Mouse (Mus musculus): ENCODE measurements at regions not wholly inside any gene's neighbourhood (a gene's known extent, or its start where the extent isn't known, plus 50 kb on each side); places are given as distances from the start of the nearest gene placed in this dataset.

GRCm38 (mm10) chr8:92427801-92428200, 70.4 kb downstream of the Irx5 start:
- TF ChIP-seq CTCF (conservative IDR thresholded peaks at IDR 0.05) = no peak
- H3K27ac ChIP-seq = no peak overlapping the region
- peak; percentile 51 to 57 for DNase-seq (ENCODE audit: low spot score in 2 of 2)
- no peak overlapping the region for H3K4me3 ChIP-seq

- Histone ChIP-seq H3K27ac (no peak overlapping the region), H3K4me3 (no peak overlapping the region)
- no peak for TF ChIP-seq CTCF (conservative IDR thresholded peaks at IDR 0.05)
- DNase-seq (ENCODE audit: low spot score in 2 of 2) = no peak
Measured at GRCm38 (mm10) chr8:92437075-92437663, 79.7 kb downstream of the Irx5 start.

- 0 out of 2 replicates have a peak, but pooled peaks have one; percentile 5 for TF ChIP-seq CTCF (conservative IDR thresholded peaks at IDR 0.05)
- Histone ChIP-seq H3K27ac (no peak overlapping the region), H3K4me3 (no peak overlapping the region)
- DNase-seq (ENCODE audit: low spot score in 2 of 2) = no peak
Measured at GRCm38 (mm10) chr8:92438294-92438693, 80.9 kb downstream of the Irx5 start.

GRCm38 (mm10) chr8:92439713-92440436, 82.5 kb downstream of the Irx5 start:
- no peak for DNase-seq (ENCODE audit: low spot score in 2 of 2)
- Histone ChIP-seq H3K27ac (no peak overlapping the region), H3K4me3 (no peak overlapping the region)
- TF ChIP-seq CTCF (conservative IDR thresholded peaks at IDR 0.05) = no peak

GRCm38 (mm10) chr8:92442086-92442485, 84.7 kb downstream of the Irx5 start:
- Histone ChIP-seq H3K27ac (no peak overlapping the region), H3K4me3 (no peak overlapping the region)
- DNase-seq (ENCODE audit: low spot score in 2 of 2) = no peak
- no peak for TF ChIP-seq CTCF (conservative IDR thresholded peaks at IDR 0.05)

- no peak for DNase-seq (ENCODE audit: low spot score in 2 of 2)
- no peak overlapping the region for H3K27ac ChIP-seq
- no peak overlapping the region for H3K4me3 ChIP-seq
- no peak for TF ChIP-seq CTCF (conservative IDR thresholded peaks at IDR 0.05)
Measured at GRCm38 (mm10) chr8:92459291-92459690, 101.9 kb downstream of the Irx5 start.

- no peak for TF ChIP-seq CTCF (conservative IDR thresholded peaks at IDR 0.05)
- H3K27ac ChIP-seq = no peak overlapping the region
- DNase-seq (ENCODE audit: low spot score in 2 of 2) = no peak
- H3K4me3 ChIP-seq = peak overlapping the region; percentile 55
Measured at GRCm38 (mm10) chr8:92460129-92460953, 102.9 kb downstream of the Irx5 start.

- Histone ChIP-seq H3K27ac (no peak overlapping the region), H3K4me3 (no peak overlapping the region)
- DNase-seq (ENCODE audit: low spot score in 2 of 2) = no peak
- TF ChIP-seq CTCF (conservative IDR thresholded peaks at IDR 0.05) = no peak
Measured at GRCm38 (mm10) chr8:92469141-92470000, 111.9 kb downstream of the Irx5 start.

GRCm38 (mm10) chr8:92472257-92472656, 114.8 kb downstream of the Irx5 start:
- Histone ChIP-seq H3K4me3 (no peak overlapping the region), H3K27ac (no peak overlapping the region)
- no peak for TF ChIP-seq CTCF (conservative IDR thresholded peaks at IDR 0.05)
- DNase-seq (ENCODE audit: low spot score in 2 of 2) = no peak

- H3K27ac ChIP-seq = no peak overlapping the region
- DNase-seq (ENCODE audit: low spot score in 2 of 2) = no peak
- H3K4me3 ChIP-seq = no peak overlapping the region
- TF ChIP-seq CTCF (conservative IDR thresholded peaks at IDR 0.05) = no peak
Measured at GRCm38 (mm10) chr8:92472817-92473216, 115.4 kb downstream of the Irx5 start.

GRCm38 (mm10) chr8:92482393-92482792, 125.0 kb downstream of the Irx5 start:
- no peak for TF ChIP-seq CTCF (conservative IDR thresholded peaks at IDR 0.05)
- no peak overlapping the region for H3K27ac ChIP-seq
- no peak overlapping the region for H3K4me3 ChIP-seq
- DNase-seq (ENCODE audit: low spot score in 2 of 2) = no peak

GRCm38 (mm10) chr8:92483055-92483765, 125.8 kb downstream of the Irx5 start:
- no peak for TF ChIP-seq CTCF (conservative IDR thresholded peaks at IDR 0.05)
- Histone ChIP-seq H3K4me3 (no peak overlapping the region), H3K27ac (no peak overlapping the region)
- no peak for DNase-seq (ENCODE audit: low spot score in 2 of 2)
